Comparison of ENCODE assay signal across 19 mouse cellular contexts in genomic region chr17:84128262-84128661, GRCm38 (mm10). TPM values are rescaled to one million over a fixed set of nuclear protein-coding genes. Genes with fewer than 3 reads are reported as not detected.
DNase-seq lines count a peak whose midpoint lies in the region; ATAC-seq and TF ChIP-seq lines count a peak whose summit lies in the region.
"Had no signal": no experiment of that assay in that cellular context is flagged by ENCODE, and none has a peak within 500 bp of the region (broad histone marks: within the 10 kb centered on the region; RNA-seq: fewer than 3 reads in every experiment).

No protein-coding gene starts in this region.

- no peak for DNase-seq in liver, embryonic 13.5 days
- DNase-seq in liver, result no peak
- peak; percentile 72 for DNase-seq in ES-CJ7 (ENCODE audit: low read depth, low spot score)
- DNase-seq in embryo, embryonic 11 days, result no peak
- no peak for DNase-seq in layer of hippocampus, postnatal 14 days (ENCODE audit: low spot score in 2 of 2)
- DNase-seq in kidney, postnatal 14 days, result no peak
- DNase-seq: adrenal gland, postnatal 10 days; cerebellum, postnatal 10 days; gastrocnemius, postnatal 14 days; heart, postnatal 14 days; kidney, adult 11 months; layer of hippocampus, postnatal 36 days; lung, postnatal 10 days; right cerebral cortex, postnatal 25 days had no signal

- no peak overlapping the region for H3K9ac ChIP-seq in liver, embryonic 13.5 days
- H3K9ac ChIP-seq: forebrain, embryonic 12.5 days; hindbrain, embryonic 14.5 days had no signal

- H3K27ac ChIP-seq in liver, embryonic 13.5 days, result peak overlapping the region; percentile 67
- H3K27ac ChIP-seq in bone marrow macrophage, adult 2 months (ENCODE audit: insufficient read depth, low read depth, low read length), result peak overlapping the region; percentile 95
- H3K27ac ChIP-seq: forebrain, embryonic 12.5 days; heart, embryonic 10.5 days; hindbrain, embryonic 14.5 days had no signal

- no peaks in the 10 kb centered on the region for H3K27me3 ChIP-seq in liver, embryonic 13.5 days
- H3K27me3 ChIP-seq: forebrain, embryonic 12.5 days had no signal

- no peaks in the 10 kb centered on the region for H3K36me3 ChIP-seq in liver, embryonic 13.5 days
- H3K36me3 ChIP-seq: forebrain, embryonic 12.5 days; heart, embryonic 10.5 days had no signal

- H3K4me2 ChIP-seq in liver, embryonic 13.5 days, result no peak overlapping the region
- H3K4me2 ChIP-seq: forebrain, embryonic 12.5 days; hindbrain, embryonic 14.5 days had no signal

- H3K4me1 ChIP-seq in liver, embryonic 13.5 days (replicated peaks), result peaks cover 35% of the 10 kb centered on the region
- peaks cover 53% of the 10 kb centered on the region for H3K4me1 ChIP-seq in bone marrow macrophage, adult 2 months (ENCODE audit: control insufficient read depth, insufficient read depth, low read length)
- H3K4me1 ChIP-seq: forebrain, embryonic 12.5 days had no signal

- H3K4me3 ChIP-seq in liver, embryonic 13.5 days (replicated peaks), result no peak overlapping the region
- no peak overlapping the region for H3K4me3 ChIP-seq in bone marrow macrophage, adult 2 months (ENCODE audit: insufficient read depth, low read length)
- H3K4me3 ChIP-seq: forebrain, embryonic 12.5 days; heart, embryonic 10.5 days had no signal

- 41% methylated on average over 5 of the region's 5 CpGs for WGBS in liver, embryonic 13.5 days (ENCODE audit: insufficient replicate concordance)

- ATAC-seq in liver, embryonic 13.5 days (ENCODE audit: low read depth), result no peak
- peak; percentile 55 for ATAC-seq in megakaryocyte, adult 5-6 weeks (ENCODE audit: poor library complexity, severe bottlenecking)

- H3K9me3 ChIP-seq in liver, embryonic 13.5 days (replicated peaks), result no peaks in the 10 kb centered on the region; the same call in 1 of the 2 replicates
- H3K9me3 ChIP-seq: forebrain, embryonic 12.5 days; heart, embryonic 10.5 days had no signal

- TF ChIP-seq POLR2A in bone marrow macrophage, adult 2 months (IDR thresholded peaks at IDR 0.05; ENCODE audit: borderline replicate concordance, low read depth, low read length), result no peak

- no peak for TF ChIP-seq CTCF in bone marrow macrophage, adult 2 months (IDR thresholded peaks at IDR 0.05; ENCODE audit: low read depth, low read length)

RNA-seq across cellular contexts. Expression of gene Zfp36l2, which starts 59.5 kb away (rescaled TPM):
- polyA plus RNA-seq in liver, embryonic 13.5 days (2015; fragmentation: Nextera tagmentation; extraction: Ambion mirVana), result 8.9 and 10.0 TPM in 2 replicates
- polyA plus RNA-seq in bone marrow macrophage, adult 2 months (2012; ENCODE audit: insufficient read depth, insufficient read length, missing spikeins), result 317 and 318 TPM in 2 replicates
- total RNA-seq in megakaryocyte, adult 5-6 weeks (2015), result 316 and 357 TPM in 2 replicates
- 121 and 168 TPM in 2 replicates for total RNA-seq in megakaryocyte, adult 5-6 weeks (2017)
- 10 to 100 TPM; 22.7 to 29.5 TPM for total RNA-seq in layer of hippocampus, postnatal 14 days (2021)

Comparison
In these comparisons a context has a peak if more than half of its experiments do, and no peak if none do; other contexts are left out.
1. RNA of gene Zfp36l2, which starts 59.5 kb away (total RNA-seq): 121 to 357 TPM in megakaryocyte, adult 5-6 weeks; 22.7 to 29.5 TPM in layer of hippocampus, postnatal 14 days; every median in the first group is over 4 times any median in the second.